Mouse (Mus musculus) c-Kit-positive CD71-positive TER-119-positive erythroid progenitor cells, embryonic 14.5 days (primary cell): ENCODE measurements around the gene Inca1.

Experiments
- DNase-seq: peaks from one replicate; pipeline ENCODE4 v3.0.0-alpha.2; 2013; ENCODE audit warnings: low spot score

The Inca1 gene

GRCm38 (mm10) chr11:70652029-70652883, 47.7 kb downstream of the Inca1 start:
- no peak for DNase-seq

GRCm38 (mm10) chr11:70651391-70651790, 48.6 kb downstream of the Inca1 start:
- no peak for DNase-seq

GRCm38 (mm10) chr11:70650322-70651175, 49.4 kb downstream of the Inca1 start:
- no peak for DNase-seq

GRCm38 (mm10) chr11:70649185-70649734, 50.7 kb downstream of the Inca1 start:
- no peak for DNase-seq

GRCm38 (mm10) chr11:70648512-70648911, 51.4 kb downstream of the Inca1 start:
- peak; percentile 70 for DNase-seq

- DNase-seq, result no peak
These were observed 52.1 kb downstream of the Inca1 start for GRCm38 (mm10) chr11:70647716-70648420.

GRCm38 (mm10) chr11:70646691-70647650, 53.0 kb downstream of the Inca1 start, which contains the start of the genes Rnf167 and Slc25a11:
Gene Rnf167 (plus strand): TSS chr11:70647235.
Gene Slc25a11 (minus strand): TSS chr11:70647479.
- peak; percentile 99 for DNase-seq

- DNase-seq, result no peak
These were observed 53.7 kb downstream of the Inca1 start for GRCm38 (mm10) chr11:70646259-70646555.

- no peak for DNase-seq
These were observed 54.3 kb downstream of the Inca1 start for GRCm38 (mm10) chr11:70645461-70646258.

- no peak for DNase-seq
These were observed 55.3 kb downstream of the Inca1 start for GRCm38 (mm10) chr11:70644564-70645103.

- no peak for DNase-seq
These were observed 56.9 kb downstream of the Inca1 start for GRCm38 (mm10) chr11:70643051-70643450.

GRCm38 (mm10) chr11:70641241-70641640, 58.7 kb downstream of the Inca1 start:
- no peak for DNase-seq

GRCm38 (mm10) chr11:70639976-70640375, 60.0 kb downstream of the Inca1 start:
- DNase-seq, result no peak

- DNase-seq, result peak; percentile 66
These were observed 61.2 kb downstream of the Inca1 start, which contains the start of gene Gp1ba for GRCm38 (mm10) chr11:70638714-70639278. Gene Gp1ba (plus strand): TSS chr11:70639122.
